Mouse (Mus musculus): ENCODE data around the gene Ctnna3. TPM values are rescaled to one million over a fixed set of nuclear protein-coding genes. Genes with fewer than 3 reads are reported as not detected.

Ctnna3 gene
- polyA plus RNA-seq, 1 experiment from 2014 or later: not detected

- no peak for DNase-seq
- no peaks in the 10 kb centered on the region for H3K36me3 ChIP-seq (replicated peaks; ENCODE audit: insufficient read depth, low read length)
- H3K27me3 ChIP-seq (ENCODE audit: insufficient read depth, low read length): no peaks in the 10 kb centered on the region
- H3K4me2 ChIP-seq (ENCODE audit: low read depth, low read length): no peak overlapping the region
- H3K4me1 ChIP-seq (ENCODE audit: insufficient read depth): no peaks in the 10 kb centered on the region
- no peak overlapping the region for H3K4me3 ChIP-seq (ENCODE audit: low read depth, low read length)
- TF ChIP-seq EP300 (IDR thresholded peaks at IDR 0.05; ENCODE audit: low read depth) (no peak), CTCF (IDR thresholded peaks at IDR 0.05; ENCODE audit: low read depth) (no peak)
- no peak for ATAC-seq
- no peak overlapping the region for H3K27ac ChIP-seq (ENCODE audit: low read depth)
- H3K9ac ChIP-seq (replicated peaks): no peak overlapping the region
- 54% methylated on average over 1 of the region's 1 CpGs for WGBS (ENCODE audit: insufficient replicate concordance)
- no peaks in the 10 kb centered on the region for H3K9me3 ChIP-seq (ENCODE audit: low read length)
Measured at GRCm38 (mm10) chr10:64275143-64275542, 845.2 kb downstream of the Ctnna3 start.

- WGBS (ENCODE audit: insufficient replicate concordance): 74% methylated on average over 2 of the region's 2 CpGs
- Histone ChIP-seq H3K9me3 (ENCODE audit: low read length) (no peaks in the 10 kb centered on the region), H3K9ac (replicated peaks) (no peak overlapping the region), H3K36me3 (replicated peaks; ENCODE audit: insufficient read depth, low read length) (no peaks in the 10 kb centered on the region), H3K4me1 (ENCODE audit: insufficient read depth) (no peaks in the 10 kb centered on the region), H3K27me3 (ENCODE audit: insufficient read depth, low read length) (no peaks in the 10 kb centered on the region), H3K4me3 (ENCODE audit: low read depth, low read length) (no peak overlapping the region), H3K27ac (ENCODE audit: low read depth) (no peak overlapping the region), H3K4me2 (ENCODE audit: low read depth, low read length) (no peak overlapping the region)
- DNase-seq: no peak
- TF ChIP-seq EP300 (IDR thresholded peaks at IDR 0.05; ENCODE audit: low read depth) (no peak), CTCF (IDR thresholded peaks at IDR 0.05; ENCODE audit: low read depth) (no peak)
- no peak for ATAC-seq
Measured at GRCm38 (mm10) chr10:64278836-64279235, 848.9 kb downstream of the Ctnna3 start.

GRCm38 (mm10) chr10:64305802-64306201, 875.9 kb downstream of the Ctnna3 start:
- no peaks in the 10 kb centered on the region for H3K36me3 ChIP-seq (replicated peaks; ENCODE audit: insufficient read depth, low read length)
- H3K27me3 ChIP-seq (ENCODE audit: insufficient read depth, low read length): no peaks in the 10 kb centered on the region
- H3K9ac ChIP-seq (replicated peaks): no peak overlapping the region
- no peaks in the 10 kb centered on the region for H3K4me1 ChIP-seq (ENCODE audit: insufficient read depth)
- DNase-seq (no peak), ATAC-seq (no peak)
- no peak overlapping the region for H3K27ac ChIP-seq (ENCODE audit: low read depth)
- no peak overlapping the region for H3K4me2 ChIP-seq (ENCODE audit: low read depth, low read length)
- TF ChIP-seq EP300 (IDR thresholded peaks at IDR 0.05; ENCODE audit: low read depth) (no peak), CTCF (IDR thresholded peaks at IDR 0.05; ENCODE audit: low read depth) (no peak)
- no peaks in the 10 kb centered on the region for H3K9me3 ChIP-seq (ENCODE audit: low read length)
- no peak overlapping the region for H3K4me3 ChIP-seq (ENCODE audit: low read depth, low read length)

- 79% methylated on average over 2 of the region's 2 CpGs for WGBS (ENCODE audit: insufficient replicate concordance)
Measured at GRCm38 (mm10) chr10:64311622-64312292, 881.9 kb downstream of the Ctnna3 start.

GRCm38 (mm10) chr10:64320332-64320731, 890.4 kb downstream of the Ctnna3 start:
- H3K27me3 ChIP-seq (ENCODE audit: insufficient read depth, low read length): no peaks in the 10 kb centered on the region
- no peaks in the 10 kb centered on the region for H3K36me3 ChIP-seq (replicated peaks; ENCODE audit: insufficient read depth, low read length)
- DNase-seq (no peak), ATAC-seq (no peak)
- no peak overlapping the region for H3K4me2 ChIP-seq (ENCODE audit: low read depth, low read length)
- no peak overlapping the region for H3K27ac ChIP-seq (ENCODE audit: low read depth)
- H3K9me3 ChIP-seq (ENCODE audit: low read length): no peaks in the 10 kb centered on the region
- no peak overlapping the region for H3K4me3 ChIP-seq (ENCODE audit: low read depth, low read length)
- WGBS (ENCODE audit: insufficient replicate concordance): 85% methylated on average over 7 of the region's 7 CpGs
- H3K9ac ChIP-seq (replicated peaks): no peak overlapping the region
- H3K4me1 ChIP-seq (ENCODE audit: insufficient read depth): no peaks in the 10 kb centered on the region
- TF ChIP-seq CTCF (IDR thresholded peaks at IDR 0.05; ENCODE audit: low read depth): no peak

More at GRCm38 (mm10) chr10:64311622-64312292, 881.9 kb downstream of the Ctnna3 start:
- Histone ChIP-seq H3K4me2 (ENCODE audit: low read depth, low read length) (no peak overlapping the region), H3K27ac (ENCODE audit: low read depth) (no peak overlapping the region), H3K27me3 (ENCODE audit: insufficient read depth, low read length) (no peaks in the 10 kb centered on the region), H3K4me1 (ENCODE audit: insufficient read depth) (no peaks in the 10 kb centered on the region), H3K36me3 (replicated peaks; ENCODE audit: insufficient read depth, low read length) (no peaks in the 10 kb centered on the region), H3K4me3 (ENCODE audit: low read depth, low read length) (no peak overlapping the region), H3K9ac (replicated peaks) (no peak overlapping the region), H3K9me3 (ENCODE audit: low read length) (no peaks in the 10 kb centered on the region)
- TF ChIP-seq CTCF (IDR thresholded peaks at IDR 0.05; ENCODE audit: low read depth): no peak
- ATAC-seq: no peak
- no peak for DNase-seq

- H3K27ac ChIP-seq (ENCODE audit: low read depth): no peak overlapping the region
- no peak for DNase-seq
- H3K4me3 ChIP-seq (ENCODE audit: low read depth, low read length): no peak overlapping the region
- no peak overlapping the region for H3K9ac ChIP-seq (replicated peaks)
- ATAC-seq: no peak
- no peaks in the 10 kb centered on the region for H3K9me3 ChIP-seq (ENCODE audit: low read length)
- no peaks in the 10 kb centered on the region for H3K36me3 ChIP-seq (replicated peaks; ENCODE audit: insufficient read depth, low read length)
- TF ChIP-seq EP300 (IDR thresholded peaks at IDR 0.05; ENCODE audit: low read depth) (no peak), CTCF (IDR thresholded peaks at IDR 0.05; ENCODE audit: low read depth) (no peak)
- 66% methylated on average over 4 of the region's 4 CpGs for WGBS (ENCODE audit: insufficient replicate concordance)
- no peaks in the 10 kb centered on the region for H3K4me1 ChIP-seq (ENCODE audit: insufficient read depth)
- no peaks in the 10 kb centered on the region for H3K27me3 ChIP-seq (ENCODE audit: insufficient read depth, low read length)
- H3K4me2 ChIP-seq (ENCODE audit: low read depth, low read length): no peak overlapping the region
Measured at GRCm38 (mm10) chr10:64342702-64343379, 912.9 kb downstream of the Ctnna3 start.

All from liver, postnatal 0 days (tissue).